Mouse (Mus musculus) CD8-positive naive resting alpha-beta T cell, adult 57 days (primary cell): Measurements from ENCODE around the gene Oas1d. TPM values are rescaled to one million over a fixed set of nuclear protein-coding genes. Genes with fewer than 3 reads are reported as not detected.

Source experiments
- total RNA-seq: library from RNA; stranded (reverse); gene quantifications from one replicate; pipeline ENCODE4 v1.2.4, GENCODE M21; 2023

The Oas1d gene
- total RNA-seq: not detected

GRCm38 (mm10) chr5:120914204-120914603 lies at the start of gene Oas1d:
TSS of gene Oas1d (plus strand) at chr5:120914536.

GRCm38 (mm10) chr5:120887413-120887812 lies 26.9 kb upstream of the Oas1d start, which contains the start of gene Oas1g:
TSS of gene Oas1g (minus strand) at chr5:120887613.

GRCm38 (mm10) chr5:120906791-120907733 lies 7.3 kb upstream of the Oas1d start, which contains the start of gene Oas1a:
TSS of gene Oas1a (minus strand) at chr5:120907521.

Other genes with a start within 250 kb of the Oas1d start
- 280 TPM for gene Dtx1, start 202.6 kb upstream of the Oas1d start, total RNA-seq
- 4.1 TPM for gene Oas2, start 164.7 kb upstream of the Oas1d start, total RNA-seq
- gene Oas3, start 136.9 kb upstream of the Oas1d start, total RNA-seq: 13.6 TPM
- gene Oas1e, start 119.0 kb upstream of the Oas1d start, total RNA-seq: 1.2 TPM
- 16.8 TPM for gene Oas1c, start 102.0 kb upstream of the Oas1d start, total RNA-seq
- gene Oas1f, start 67.2 kb upstream of the Oas1d start, total RNA-seq: not detected
- not detected for gene Oas1h, start 53.1 kb upstream of the Oas1d start, total RNA-seq
- gene Oas1g, start 26.9 kb upstream of the Oas1d start, total RNA-seq: not detected
- 2.2 TPM for gene Oas1a, start 7.0 kb upstream of the Oas1d start, total RNA-seq
- not detected for gene Rph3a, start 95.6 kb downstream of the Oas1d start, total RNA-seq